Mouse (Mus musculus) midbrain, embryonic 12.5 days (tissue): ENCODE results near the gene Rgs13. TPM values are rescaled to one million over a fixed set of nuclear protein-coding genes. Genes with fewer than 3 reads are reported as not detected.

Source experiments
- ATAC-seq: fragments of 200-750 bp; cut with Nextera tagmentation; 2 replicates; pipeline ENCODE4 v1.8.0; 2017; ENCODE audit warnings: low read depth, moderate TSS enrichment, moderate library complexity; ENCODE audit not compliant: low FRiP score
- H3K27ac ChIP-seq: fragments of 300-500 bp; sonication (generic); replicated peaks from 2 replicates; pipeline ENCODE4 v1.5.1; 2016; ENCODE audit warnings: mild to moderate bottlenecking
- H3K27me3 ChIP-seq: fragments of 300-500 bp; sonication (generic); 2 replicates; pipeline ENCODE4 v1.6.1; 2016; ENCODE audit warnings: mild to moderate bottlenecking
- H3K36me3 ChIP-seq: fragments of 300-500 bp; sonication (generic); 2 replicates; pipeline ENCODE4 v1.6.1; 2016
- H3K4me1 ChIP-seq: fragments of 300-500 bp; sonication (generic); 2 replicates; pipeline ENCODE4 v1.6.1; 2016
- H3K4me2 ChIP-seq: fragments of 300-500 bp; sonication (generic); replicated peaks from 2 replicates; pipeline ENCODE4 v1.6.1; 2016; ENCODE audit warnings: mild to moderate bottlenecking, moderate library complexity
- H3K4me3 ChIP-seq: fragments of 300-500 bp; sonication (generic); 2 replicates; pipeline ENCODE4 v1.5.1; 2016; ENCODE audit warnings: mild to moderate bottlenecking
- H3K9ac ChIP-seq: fragments of 300-500 bp; sonication (generic); replicated peaks from 2 replicates; pipeline ENCODE4 v1.6.1; 2016; ENCODE audit warnings: mild to moderate bottlenecking, moderate library complexity
- H3K9me3 ChIP-seq: fragments of 300-500 bp; sonication (generic); 2 replicates; pipeline ENCODE4 v1.6.1; 2016; ENCODE audit warnings: mild to moderate bottlenecking
- WGBS: fragments of 180-500 bp; shearing (Covaris S2); methylation state at CpG from one replicate; pipeline ENCODE4 v1.1.7; 2016; 5-methylcytosine and 5-hydroxymethylcytosine counted together
- polyA plus RNA-seq: library from polyadenylated mRNA; unstranded; fragments of >200 nt; fragmentation: Nextera tagmentation; extraction: Ambion mirVana; gene quantifications from 2 replicates; pipeline ENCODE4 v1.2.1, GENCODE M21; 2016

The Rgs13 gene
- polyA plus RNA-seq: 2.3 and 6.2 TPM in 2 replicates

DNA sequence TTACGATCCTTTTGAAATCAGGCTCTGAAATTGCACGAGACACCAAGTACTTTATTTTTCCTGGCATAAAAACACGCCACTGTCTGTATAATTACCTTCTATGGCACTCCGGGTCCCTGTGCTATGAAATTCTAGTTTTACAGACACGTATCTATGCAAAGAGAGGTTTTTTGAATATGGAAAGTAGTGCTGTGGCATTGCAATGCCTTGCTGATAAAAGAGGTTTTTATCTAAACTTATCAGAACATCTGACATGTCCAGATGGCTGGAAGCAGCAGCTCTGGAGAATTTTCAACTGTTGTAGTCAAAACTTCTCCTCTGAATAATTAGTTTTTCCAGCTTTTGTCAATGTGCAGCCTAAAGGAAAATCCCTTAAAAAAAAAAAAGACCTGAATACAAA is at the start of gene Rgs13:
TSS of gene Rgs13 (minus strand) at position 207 of the 400 bp plus-strand sequence.
- WGBS: 30% methylated on average over 5 of the region's 5 CpGs
- Histone ChIP-seq H3K27me3 (no peaks in the 10 kb centered on the region), H3K4me1 (peaks cover 8% of the 10 kb centered on the region), H3K4me2 (peak within 1 kb of the TSS; percentile 22; the same call in 1 of the 2 replicates), H3K27ac (no peak within 1 kb of the TSS), H3K4me3 (no peak within 1 kb of the TSS), H3K9me3 (no peaks in the 10 kb centered on the region), H3K9ac (no peak within 1 kb of the TSS), H3K36me3 (no peaks in the 10 kb centered on the region)
- peak; percentile 53; the same call in 1 of the 2 replicates for ATAC-seq

DNA sequence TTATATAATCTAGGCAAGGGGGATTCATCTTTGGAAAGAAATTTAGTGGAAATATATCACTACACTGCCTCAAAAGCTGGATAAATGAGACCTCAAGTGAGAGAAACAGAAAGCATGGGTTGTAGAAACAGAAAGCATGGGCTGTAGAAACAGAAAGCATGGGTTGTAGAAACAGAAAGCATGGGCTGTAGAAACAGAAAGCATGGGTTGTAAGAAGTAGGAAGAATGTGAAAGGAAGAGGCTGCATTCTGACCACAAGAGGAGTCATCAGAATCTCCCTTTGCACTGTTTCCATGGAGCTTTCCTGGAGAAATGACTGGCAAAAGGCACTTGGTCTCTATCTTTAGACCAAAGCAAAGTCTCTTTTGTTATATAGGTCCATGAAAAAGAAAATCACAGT is 38.1 kb upstream of the Rgs13 start:
- no peak for ATAC-seq
- H3K4me3 ChIP-seq: no peak overlapping the region

DNA sequence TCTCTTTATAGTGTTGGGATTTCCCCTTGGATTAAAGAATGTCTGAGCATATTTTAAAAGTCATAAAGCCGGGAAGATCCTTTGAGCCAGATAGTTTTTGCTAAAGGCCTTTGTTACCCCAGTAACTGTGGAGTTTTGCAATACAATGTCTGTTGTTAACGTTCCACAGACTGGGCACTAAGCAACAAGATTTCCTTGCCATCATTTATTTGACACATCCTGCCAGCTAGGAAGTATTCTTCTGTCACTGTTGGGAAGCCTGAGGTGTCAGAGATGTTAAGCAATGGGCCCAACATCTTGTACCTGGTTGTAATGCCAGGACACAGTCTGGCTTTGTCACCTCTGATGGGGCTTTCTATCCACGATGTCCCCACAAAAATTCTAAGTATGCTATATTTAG is 33.7 kb upstream of the Rgs13 start:
- Histone ChIP-seq H3K4me1 (no peaks in the 10 kb centered on the region), H3K9me3 (no peaks in the 10 kb centered on the region), H3K27ac (no peak overlapping the region), H3K9ac (no peak overlapping the region), H3K4me2 (no peak overlapping the region), H3K36me3 (no peaks in the 10 kb centered on the region), H3K27me3 (no peaks in the 10 kb centered on the region), H3K4me3 (no peak overlapping the region)
- ATAC-seq: no peak
- WGBS: 56% methylated on average over 3 of the region's 3 CpGs

More for the DNA sequence above, 38.1 kb upstream of the Rgs13 start:
- Histone ChIP-seq H3K9me3 (no peaks in the 10 kb centered on the region), H3K27me3 (no peaks in the 10 kb centered on the region), H3K4me2 (no peak overlapping the region), H3K36me3 (no peaks in the 10 kb centered on the region), H3K9ac (no peak overlapping the region), H3K27ac (no peak overlapping the region), H3K4me1 (no peaks in the 10 kb centered on the region)

GRCm38 (mm10) chr1:144206281-144207061 is 29.3 kb upstream of the Rgs13 start:
- H3K4me3 ChIP-seq: no peak overlapping the region
- ATAC-seq: no peak
- H3K27me3 ChIP-seq: no peaks in the 10 kb centered on the region
- 74% methylated on average over 7 of the region's 7 CpGs for WGBS
- no peak overlapping the region for H3K27ac ChIP-seq
- no peaks in the 10 kb centered on the region for H3K36me3 ChIP-seq
- no peaks in the 10 kb centered on the region for H3K4me1 ChIP-seq
- no peak overlapping the region for H3K9ac ChIP-seq
- no peaks in the 10 kb centered on the region for H3K9me3 ChIP-seq
- H3K4me2 ChIP-seq: no peak overlapping the region

GRCm38 (mm10) chr1:144204766-144205165 is 27.6 kb upstream of the Rgs13 start:
- Histone ChIP-seq H3K4me2 (no peak overlapping the region), H3K9ac (no peak overlapping the region), H3K9me3 (no peaks in the 10 kb centered on the region), H3K27me3 (no peaks in the 10 kb centered on the region), H3K36me3 (no peaks in the 10 kb centered on the region), H3K27ac (no peak overlapping the region), H3K4me3 (no peak overlapping the region), H3K4me1 (no peaks in the 10 kb centered on the region)
- no peak for ATAC-seq
- WGBS: 94% methylated on average over 2 of the region's 2 CpGs

DNA sequence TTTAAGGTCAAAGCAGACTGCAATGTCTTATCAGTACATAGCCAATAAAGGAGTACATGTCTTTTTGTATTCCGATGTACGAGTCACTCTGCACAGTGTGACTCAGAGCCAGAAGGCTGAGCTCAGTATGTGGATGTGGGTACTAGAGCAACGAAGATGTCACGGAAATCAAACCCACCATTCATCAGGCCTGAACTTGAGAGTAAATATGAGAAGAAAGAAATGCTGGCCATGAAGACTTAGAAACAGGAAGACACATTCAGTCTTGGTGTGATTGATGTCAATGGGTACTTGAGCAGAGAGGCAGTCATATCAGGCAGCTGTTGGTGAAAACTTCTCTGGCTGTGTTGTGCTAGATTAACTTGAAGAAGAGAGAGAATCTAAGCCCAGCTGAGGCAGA is 25.8 kb upstream of the Rgs13 start:
- H3K4me1 ChIP-seq: no peaks in the 10 kb centered on the region
- H3K9ac ChIP-seq: no peak overlapping the region
- no peak overlapping the region for H3K4me3 ChIP-seq
- 95% methylated on average over 4 of the region's 4 CpGs for WGBS
- no peaks in the 10 kb centered on the region for H3K27me3 ChIP-seq
- no peak for ATAC-seq
- H3K36me3 ChIP-seq: no peaks in the 10 kb centered on the region
- no peak overlapping the region for H3K27ac ChIP-seq
- no peaks in the 10 kb centered on the region for H3K9me3 ChIP-seq
- H3K4me2 ChIP-seq: no peak overlapping the region

- H3K4me3 ChIP-seq: no peak overlapping the region
- H3K4me2 ChIP-seq: no peak overlapping the region
- no peak overlapping the region for H3K27ac ChIP-seq
- WGBS: 77% methylated on average over 2 of the region's 2 CpGs
- no peaks in the 10 kb centered on the region for H3K9me3 ChIP-seq
- no peak overlapping the region for H3K9ac ChIP-seq
- H3K4me1 ChIP-seq: no peaks in the 10 kb centered on the region
- no peaks in the 10 kb centered on the region for H3K36me3 ChIP-seq
- no peak for ATAC-seq
- no peaks in the 10 kb centered on the region for H3K27me3 ChIP-seq
Observed at GRCm38 (mm10) chr1:144200496-144200895, 23.3 kb upstream of the Rgs13 start.

DNA sequence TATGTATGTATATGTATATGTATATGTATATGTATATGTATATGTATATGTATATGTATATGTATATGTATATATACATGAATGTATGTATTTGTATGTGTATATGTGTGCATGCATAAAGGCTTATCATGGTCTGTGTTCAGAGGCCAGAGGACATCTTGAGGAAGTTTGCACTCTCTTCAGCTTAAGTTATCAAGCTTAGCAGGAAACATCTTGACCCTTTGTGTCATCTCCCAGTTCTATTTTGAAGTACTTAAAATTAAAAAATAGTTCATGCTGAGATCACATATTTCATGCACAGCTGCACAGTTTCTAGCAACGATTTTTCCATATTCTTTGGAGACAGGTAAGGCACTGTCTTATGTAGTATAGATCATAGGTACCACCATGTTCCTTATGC is 22.4 kb upstream of the Rgs13 start:
- 74% methylated on average over 1 of the region's 1 CpGs for WGBS
- Histone ChIP-seq H3K4me2 (no peak overlapping the region), H3K4me1 (no peaks in the 10 kb centered on the region), H3K27ac (no peak overlapping the region), H3K36me3 (no peaks in the 10 kb centered on the region), H3K9ac (no peak overlapping the region), H3K4me3 (no peak overlapping the region), H3K27me3 (no peaks in the 10 kb centered on the region), H3K9me3 (no peaks in the 10 kb centered on the region)
- no peak for ATAC-seq

DNA sequence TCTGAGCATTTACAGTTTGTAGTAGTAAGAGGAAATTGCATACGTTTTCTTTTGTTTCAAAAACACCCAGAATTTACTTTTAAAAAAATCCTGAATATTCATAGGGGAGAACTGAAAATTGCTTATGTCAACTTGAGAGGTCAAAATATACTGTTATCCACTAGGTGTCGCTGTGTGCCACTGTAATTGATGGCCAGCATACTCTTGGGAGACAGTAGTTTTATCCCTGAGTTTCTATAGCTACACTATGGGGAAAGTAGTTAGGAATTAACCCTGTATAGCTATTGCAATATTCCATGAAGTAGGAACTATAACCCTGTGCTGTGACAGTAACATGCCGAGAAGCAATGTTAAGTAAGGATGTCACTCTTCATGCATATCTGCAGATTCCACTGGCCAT is 20.5 kb upstream of the Rgs13 start:
- Histone ChIP-seq H3K27ac (no peak overlapping the region), H3K4me2 (no peak overlapping the region), H3K4me1 (no peaks in the 10 kb centered on the region), H3K9ac (no peak overlapping the region), H3K4me3 (no peak overlapping the region), H3K36me3 (no peaks in the 10 kb centered on the region), H3K27me3 (no peaks in the 10 kb centered on the region), H3K9me3 (no peaks in the 10 kb centered on the region)
- ATAC-seq: peak; percentile 71; the same call in 1 of the 2 replicates
- WGBS: 26% methylated on average over 3 of the region's 3 CpGs

- Histone ChIP-seq H3K9ac (no peak overlapping the region), H3K4me1 (no peaks in the 10 kb centered on the region), H3K27me3 (no peaks in the 10 kb centered on the region), H3K4me2 (no peak overlapping the region), H3K36me3 (no peaks in the 10 kb centered on the region), H3K27ac (no peak overlapping the region), H3K9me3 (no peaks in the 10 kb centered on the region), H3K4me3 (no peak overlapping the region)
- no peak for ATAC-seq
- 68% methylated on average over 7 of the region's 7 CpGs for WGBS
Observed at GRCm38 (mm10) chr1:144186655-144187396, 9.7 kb upstream of the Rgs13 start.

DNA sequence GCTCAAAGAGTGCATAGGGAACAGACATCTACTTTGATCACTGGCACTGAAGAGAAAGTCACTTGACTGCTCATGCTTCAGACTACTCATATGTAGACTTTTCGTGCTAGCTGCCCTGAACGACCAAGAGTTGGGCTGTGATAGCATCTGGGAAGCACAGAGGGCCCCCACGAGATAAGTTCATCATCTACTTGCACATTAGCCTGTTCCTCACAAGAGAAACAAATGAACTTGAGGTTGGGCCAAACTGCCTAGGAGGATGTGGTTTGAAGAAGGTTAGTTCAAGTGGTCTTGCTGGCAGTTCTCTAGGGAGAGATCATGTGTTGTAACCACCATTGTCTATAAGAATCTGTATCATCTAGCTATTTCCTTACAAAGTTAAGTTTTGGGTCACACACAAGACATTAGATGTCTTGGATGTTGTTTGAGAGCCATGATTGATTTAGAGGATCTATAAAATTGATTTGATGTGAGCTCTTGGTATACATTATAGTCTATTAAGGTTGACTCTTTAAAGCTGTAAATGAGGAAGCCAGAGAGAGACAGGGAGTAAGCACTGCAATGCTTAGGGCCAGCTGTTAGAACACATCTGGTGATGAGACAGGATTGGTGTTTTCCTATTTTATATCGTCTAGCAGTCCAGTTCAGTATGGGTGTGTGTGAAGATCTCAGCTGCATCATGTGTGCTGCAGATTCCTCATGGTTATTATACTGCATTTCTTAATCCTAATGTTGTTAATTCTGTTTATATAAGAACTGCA is 8.0 kb upstream of the Rgs13 start:
- H3K4me2 ChIP-seq: no peak overlapping the region
- WGBS: 72% methylated on average over 4 of the region's 4 CpGs
- no peak for ATAC-seq

DNA sequence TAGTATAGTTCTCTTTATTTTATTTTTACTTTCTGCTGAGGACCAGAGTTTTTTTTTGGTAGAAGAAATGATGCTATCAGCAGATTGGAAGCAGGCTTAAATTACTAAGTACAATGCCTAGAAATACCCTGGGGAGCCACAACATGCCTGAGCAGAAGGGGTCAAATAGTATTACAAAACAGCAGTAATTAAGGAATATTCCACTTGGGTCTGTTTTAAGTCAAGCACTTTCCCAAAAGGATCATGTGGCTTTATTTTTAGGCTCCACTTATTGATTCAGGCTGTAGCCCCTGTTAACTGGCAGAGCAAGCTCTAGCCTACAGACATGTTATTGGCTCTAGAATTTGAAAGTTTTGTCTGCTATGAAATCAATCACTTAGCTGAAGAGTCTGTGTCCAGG is 6.5 kb upstream of the Rgs13 start:
- Histone ChIP-seq H3K9me3 (no peaks in the 10 kb centered on the region), H3K4me2 (no peak overlapping the region), H3K9ac (no peak overlapping the region), H3K27me3 (no peaks in the 10 kb centered on the region), H3K4me1 (no peaks in the 10 kb centered on the region), H3K4me3 (no peak overlapping the region), H3K36me3 (no peaks in the 10 kb centered on the region), H3K27ac (no peak overlapping the region)
- ATAC-seq: no peak

More for the DNA sequence above, 8.0 kb upstream of the Rgs13 start:
- Histone ChIP-seq H3K4me3 (no peak overlapping the region), H3K27ac (no peak overlapping the region), H3K36me3 (no peaks in the 10 kb centered on the region), H3K9me3 (no peaks in the 10 kb centered on the region), H3K4me1 (no peaks in the 10 kb centered on the region), H3K9ac (no peak overlapping the region), H3K27me3 (no peaks in the 10 kb centered on the region)
